Mouse (Mus musculus): ENCODE results near the gene Tbx1. TPM values are rescaled to one million over a fixed set of nuclear protein-coding genes. Genes with fewer than 3 reads are reported as not detected.
A peak's percentile ranks its signal among the peaks of the same experiment; 100 is the strongest.

Tbx1 gene
- total RNA-seq, 2 experiments from 2014 or later: 0.68 to 0.78 TPM

GRCm38 (mm10) chr16:18623751-18624540, 33.5 kb upstream of the Tbx1 start:
- intact Hi-C loops (cut with DNase I): loop anchor here (10.0 kb wide), 1 partner anchor 729 kb away; the partner anchor contains the start of genes Dgcr2, Gm20518, Tssk1 and Tssk2
- no peak for DNase-seq (ENCODE audit: low spot score)

- no peak for DNase-seq (ENCODE audit: low spot score)
- intact Hi-C loops (cut with DNase I): loop anchor here (10.0 kb wide), 1 partner anchor 728 kb away; the partner anchor contains the start of genes Dgcr2, Gm20518, Tssk1 and Tssk2
Measured at GRCm38 (mm10) chr16:18622916-18623750, 32.7 kb upstream of the Tbx1 start.

- intact Hi-C loops (cut with DNase I): loop anchor here (10.0 kb wide), 1 partner anchor 727 kb away; the partner anchor contains the start of genes Dgcr2, Gm20518, Tssk1 and Tssk2
- no peak for DNase-seq (ENCODE audit: low spot score)
Measured at GRCm38 (mm10) chr16:18622019-18622418, 31.5 kb upstream of the Tbx1 start, which contains the start of gene Gp1bb. Gene Gp1bb, minus strand, starts transcription at chr16:18622403.

GRCm38 (mm10) chr16:18621362-18622001, 31.0 kb upstream of the Tbx1 start:
- no peak for DNase-seq (ENCODE audit: low spot score)
- intact Hi-C loops (cut with DNase I): loop anchor here (10.0 kb wide), 1 partner anchor 727 kb away; the partner anchor contains the start of genes Dgcr2, Gm20518, Tssk1 and Tssk2

- intact Hi-C loops (cut with DNase I): loop anchor here (10.0 kb wide), 1 partner anchor 726 kb away; the partner anchor contains the start of genes Dgcr2, Gm20518, Tssk1 and Tssk2
- no peak for DNase-seq (ENCODE audit: low spot score)
Measured at GRCm38 (mm10) chr16:18620601-18621361, 30.3 kb upstream of the Tbx1 start.

GRCm38 (mm10) chr16:18620201-18620600, 29.7 kb upstream of the Tbx1 start:
- no peak for DNase-seq (ENCODE audit: low spot score)
- intact Hi-C loops (cut with DNase I): loop anchor here (10.0 kb wide), 1 partner anchor 725 kb away; the partner anchor contains the start of genes Dgcr2, Gm20518, Tssk1 and Tssk2

GRCm38 (mm10) chr16:18619110-18619509, 28.6 kb upstream of the Tbx1 start:
- intact Hi-C loops (cut with DNase I): no loop called here
- no peak for DNase-seq (ENCODE audit: low spot score)

- DNase-seq (ENCODE audit: low spot score): no peak
- intact Hi-C loops (cut with DNase I): no loop called here
Measured at GRCm38 (mm10) chr16:18618297-18618696, 27.8 kb upstream of the Tbx1 start.

GRCm38 (mm10) chr16:18617370-18618065, 27.0 kb upstream of the Tbx1 start:
- peak; percentile 63 for DNase-seq (ENCODE audit: low spot score)

GRCm38 (mm10) chr16:18613301-18613700, 22.8 kb upstream of the Tbx1 start:
- intact Hi-C loops (cut with DNase I): no loop called here
- no peak for DNase-seq (ENCODE audit: low spot score)

More at GRCm38 (mm10) chr16:18617370-18618065, 27.0 kb upstream of the Tbx1 start:
- intact Hi-C loops (cut with DNase I): loop anchor here (1.0 to 2.0 kb wide), 2 partner anchors 174 to 271 kb away; no protein-coding TSS in a partner anchor

GRCm38 (mm10) chr16:18611752-18612151, 21.3 kb upstream of the Tbx1 start:
- intact Hi-C loops (cut with DNase I): no loop called here
- DNase-seq (ENCODE audit: low spot score): no peak

GRCm38 (mm10) chr16:18609099-18609498, 18.6 kb upstream of the Tbx1 start:
- no peak for DNase-seq (ENCODE audit: low spot score)
- intact Hi-C loops (cut with DNase I): no loop called here

GRCm38 (mm10) chr16:18608226-18608625, 17.8 kb upstream of the Tbx1 start:
- no peak for DNase-seq (ENCODE audit: low spot score)
- intact Hi-C loops (cut with DNase I): no loop called here

GRCm38 (mm10) chr16:18605705-18606104, 15.2 kb upstream of the Tbx1 start:
- DNase-seq (ENCODE audit: low spot score): no peak
- intact Hi-C loops (cut with DNase I): no loop called here

GRCm38 (mm10) chr16:18604267-18604701, 13.8 kb upstream of the Tbx1 start:
- intact Hi-C loops (cut with DNase I): no loop called here
- DNase-seq (ENCODE audit: low spot score): no peak

- intact Hi-C loops (cut with DNase I): no loop called here
Measured at GRCm38 (mm10) chr16:18601447-18601846, 11.0 kb upstream of the Tbx1 start.

GRCm38 (mm10) chr16:18598006-18598405, 7.5 kb upstream of the Tbx1 start:
- intact Hi-C loops (cut with DNase I): no loop called here
- DNase-seq (ENCODE audit: low spot score): no peak

More at GRCm38 (mm10) chr16:18601447-18601846, 11.0 kb upstream of the Tbx1 start:
- no peak for DNase-seq (ENCODE audit: low spot score)

- intact Hi-C loops (cut with DNase I): no loop called here
- no peak for DNase-seq (ENCODE audit: low spot score)
Measured at GRCm38 (mm10) chr16:18596255-18596654, 5.8 kb upstream of the Tbx1 start.

All from heart, postnatal 25 days (tissue).